Mouse (Mus musculus): ENCODE data around the gene Pilra.
A peak's percentile ranks its signal among the peaks of the same experiment; 100 is the strongest.

Gene Pilra

DNA sequence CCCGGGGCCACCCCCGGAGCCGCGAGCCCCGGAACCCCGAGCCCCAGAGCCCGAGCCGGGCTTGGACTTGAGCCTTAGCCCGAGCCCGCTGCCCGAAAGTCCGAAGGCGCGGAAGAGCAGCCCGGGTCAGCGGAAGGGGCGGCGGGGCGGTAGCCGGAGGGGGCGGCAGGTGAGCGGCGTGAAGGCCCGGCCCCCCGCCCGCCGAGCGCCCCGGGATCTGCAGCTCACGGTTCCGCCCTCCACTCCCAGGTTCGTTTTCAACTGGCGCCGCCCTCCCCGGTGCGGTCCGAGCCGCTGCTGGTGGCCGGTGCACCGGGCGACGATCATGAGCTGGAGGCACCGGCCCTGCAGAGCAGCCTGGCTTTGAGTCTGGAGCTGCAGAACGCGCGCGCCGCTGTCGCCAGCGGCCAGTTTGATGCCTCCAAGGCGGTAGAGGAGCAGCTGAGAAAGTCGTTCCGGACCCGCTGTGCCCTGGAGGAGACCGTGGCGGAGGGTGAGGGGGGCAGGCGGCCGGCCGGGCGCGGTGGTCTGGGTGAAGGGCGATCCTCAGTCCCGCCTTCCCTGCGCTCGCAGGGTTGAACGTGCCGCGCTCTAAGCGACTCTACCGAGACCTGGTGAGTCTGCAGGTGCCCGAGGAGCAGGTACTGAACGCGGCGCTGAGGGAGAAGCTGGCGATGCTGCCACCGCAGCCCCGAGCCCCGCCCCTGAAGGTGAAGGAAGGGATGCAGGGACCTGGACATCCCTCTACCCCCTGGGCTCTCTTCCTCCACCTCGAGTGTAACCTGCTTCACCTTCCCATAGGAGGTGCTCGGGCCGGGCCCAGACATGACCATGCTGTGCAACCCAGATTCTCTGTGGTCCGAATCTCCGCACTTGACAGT, 56.8 kb downstream of the Pilra start:
- DNase-seq (ENCODE audit: low read depth, low spot score) = no peak

GRCm38 (mm10) chr5:137778635-137779034, 57.4 kb downstream of the Pilra start, which contains the start of gene Ppp1r35:
TSS of gene Ppp1r35 (plus strand) at chr5:137778849.
- peak; percentile 94 for DNase-seq (ENCODE audit: low read depth, low spot score)

DNA sequence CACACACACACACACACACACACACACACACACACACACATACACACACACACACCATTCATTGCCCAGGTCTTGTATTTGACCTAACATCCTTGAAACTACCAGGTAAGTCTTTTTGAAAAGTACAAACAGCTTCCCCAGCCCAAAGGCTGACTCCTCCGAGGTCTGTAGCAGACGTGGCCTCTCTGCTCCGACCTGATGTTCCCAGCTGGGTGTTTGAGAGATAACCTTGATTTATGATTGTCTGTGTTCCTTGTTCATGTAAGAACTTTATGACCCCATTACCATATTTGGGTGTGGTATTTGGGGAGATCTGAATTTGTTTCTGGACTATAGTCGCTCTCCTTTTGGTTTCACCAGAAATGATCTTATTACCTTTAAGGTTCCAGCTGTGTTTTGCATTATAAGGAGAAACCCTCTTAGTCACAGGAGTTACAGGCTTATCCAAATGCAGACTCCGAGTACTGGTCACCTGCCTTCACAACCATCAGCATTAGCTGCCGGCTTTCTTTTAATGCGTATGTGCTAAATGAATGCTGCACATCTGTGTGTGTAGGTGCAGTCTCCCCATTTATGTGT, 58.7 kb downstream of the Pilra start:
- no peak for DNase-seq (ENCODE audit: low read depth, low spot score)

- DNase-seq (ENCODE audit: low read depth, low spot score) = no peak
Observed at GRCm38 (mm10) chr5:137776408-137776918, 59.6 kb downstream of the Pilra start.

DNA sequence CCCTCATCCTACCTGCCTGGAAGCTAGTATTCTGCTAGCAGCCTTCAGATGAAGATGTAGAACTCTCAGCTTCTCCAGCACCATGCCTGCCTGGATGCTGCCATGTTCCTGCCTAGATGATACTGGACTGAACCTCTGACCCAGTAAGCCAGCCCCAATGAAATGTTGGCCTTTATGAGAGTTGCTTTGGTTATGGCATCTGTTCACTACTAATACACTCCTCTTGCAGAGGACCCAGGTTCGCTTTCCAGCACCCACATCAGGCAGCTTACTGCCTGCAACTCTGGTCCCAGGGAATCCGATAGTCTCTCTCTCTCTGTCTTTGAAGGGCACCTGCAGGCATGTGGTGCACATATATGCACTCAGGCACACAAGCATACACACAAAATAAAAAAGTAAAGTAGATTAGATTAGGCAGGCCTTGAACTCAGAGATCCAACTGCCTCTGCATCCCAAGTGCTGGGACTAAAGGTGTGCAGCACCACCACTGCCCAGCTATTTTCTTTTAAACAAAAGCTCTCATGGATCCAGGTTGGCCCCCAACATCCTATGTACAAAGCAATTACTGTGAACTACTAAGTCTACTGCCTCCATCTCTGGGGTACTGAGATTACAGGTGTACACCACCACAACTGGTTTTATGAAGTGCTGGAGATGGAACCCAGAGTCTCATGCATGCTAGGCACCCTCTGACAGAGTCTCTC, 60.3 kb downstream of the Pilra start:
- no peak for DNase-seq (ENCODE audit: low read depth, low spot score)

GRCm38 (mm10) chr5:137772755-137773154, 63.3 kb downstream of the Pilra start:
- no peak for DNase-seq (ENCODE audit: low read depth, low spot score)

Data from brain, embryonic 18.5 days (tissue).